Mouse (Mus musculus) intestine, postnatal 0 days (tissue): Measurements from ENCODE around the gene Mogat1. TPM values are rescaled to one million over a fixed set of nuclear protein-coding genes. Genes with fewer than 3 reads are reported as not detected.

Source experiments
- ATAC-seq: fragments of 200-750 bp; cut with Nextera tagmentation; 2 replicates; pipeline ENCODE4 v1.8.0; 2017; ENCODE audit warnings: mild to moderate bottlenecking, moderate TSS enrichment, moderate library complexity
- H3K27ac ChIP-seq: fragments of 300-500 bp; sonication (generic); 2 replicates; pipeline ENCODE4 v1.5.1; 2014; ENCODE audit warnings: mild to moderate bottlenecking, low read depth, low read length, moderate library complexity
- H3K27me3 ChIP-seq: fragments of 300-500 bp; sonication (generic); replicated peaks from 2 replicates; pipeline ENCODE4 v1.6.1; 2014; ENCODE audit warnings: low read length, mixed read lengths; ENCODE audit not compliant: control insufficient read depth, insufficient read depth
- H3K36me3 ChIP-seq: fragments of 300-500 bp; sonication (generic); 2 replicates; pipeline ENCODE4 v1.6.1; 2014; ENCODE audit warnings: mild to moderate bottlenecking, moderate library complexity; ENCODE audit not compliant: control insufficient read depth, insufficient read depth
- H3K4me1 ChIP-seq: fragments of 300-500 bp; sonication (generic); replicated peaks from 2 replicates; pipeline ENCODE4 v1.6.1; 2014; ENCODE audit warnings: antibody characterized with exemption, low read length, mixed read lengths; ENCODE audit not compliant: control insufficient read depth, insufficient read depth
- H3K4me2 ChIP-seq: fragments of 300-500 bp; sonication (generic); replicated peaks from 2 replicates; pipeline ENCODE4 v1.6.1; 2014; ENCODE audit warnings: low read depth, mild to moderate bottlenecking, moderate library complexity
- H3K4me3 ChIP-seq: fragments of 300-500 bp; sonication (generic); 2 replicates; pipeline ENCODE4 v1.5.1; 2014; ENCODE audit warnings: low read depth, low read length
- H3K9ac ChIP-seq: fragments of 300-500 bp; sonication (generic); 2 replicates; pipeline ENCODE4 v1.6.1; 2014; ENCODE audit warnings: mild to moderate bottlenecking, low read depth, low read length
- H3K9me3 ChIP-seq: fragments of 300-500 bp; sonication (generic); 2 replicates; pipeline ENCODE4 v1.6.1; 2016; ENCODE audit warnings: mixed run types; ENCODE audit not compliant: control insufficient read depth
- CTCF ChIP-seq: sonication (generic); IDR thresholded peaks from 2 replicates; pipeline ENCODE4 v1.5.1; 2016; ENCODE audit warnings: low read depth, mild to moderate bottlenecking, control low read depth, antibody characterized with exemption, moderate library complexity
- WGBS: fragments of 180-500 bp; shearing (Covaris S2); extraction: QIAGEN DNeasy Blood & Tissue Kit; methylation state at CpG from one replicate; pipeline ENCODE4 v1.1.7; 2014; 5-methylcytosine and 5-hydroxymethylcytosine counted together
- polyA plus RNA-seq: library from polyadenylated mRNA; unstranded; fragments of >200 nt; fragmentation: Nextera tagmentation; extraction: Ambion mirVana; gene quantifications from 2 replicates; pipeline ENCODE4 v1.2.1, GENCODE M21; 2015

Gene Mogat1
- polyA plus RNA-seq = 0.44 and 0.98 TPM in 2 replicates

DNA sequence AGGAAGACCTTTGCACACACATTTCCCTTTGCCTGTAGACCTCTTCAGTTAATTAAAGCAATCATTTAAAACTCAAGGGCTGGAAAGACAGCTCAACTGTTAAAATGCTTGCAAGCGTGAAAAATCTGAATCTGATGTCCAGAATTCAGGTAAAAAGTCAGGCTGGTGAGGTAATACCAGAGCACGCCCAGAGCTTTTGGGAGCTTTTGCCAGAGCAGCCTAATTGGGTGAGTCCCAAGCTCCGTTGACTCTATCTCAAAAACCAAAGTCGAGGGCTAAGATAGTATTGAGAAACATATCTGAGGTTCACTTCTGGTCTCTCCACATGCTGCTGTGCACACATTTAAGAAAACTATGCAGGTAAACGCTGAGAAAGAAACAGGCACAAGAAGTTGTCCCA lies at the start of gene Mogat1:
Gene Mogat1, plus strand, starts transcription at position 130 of the 400 bp plus-strand sequence.
- no peak within 1 kb of the TSS for H3K27ac ChIP-seq
- peak within 1 kb of the TSS; percentile 25 for H3K4me3 ChIP-seq
- H3K4me2 ChIP-seq = peak within 1 kb of the TSS; percentile 57
- 0 out of 2 replicates have a peak, but pooled peaks cover 6% of the 10 kb centered on the region for H3K27me3 ChIP-seq
- no peak for TF ChIP-seq CTCF
- no peak within 1 kb of the TSS for H3K9ac ChIP-seq
- no peak for ATAC-seq
- H3K36me3 ChIP-seq = no peaks in the 10 kb centered on the region
- no peaks in the 10 kb centered on the region for H3K9me3 ChIP-seq
- H3K4me1 ChIP-seq = no peaks in the 10 kb centered on the region
- WGBS = 62% methylated on average over 5 of the region's 5 CpGs

DNA sequence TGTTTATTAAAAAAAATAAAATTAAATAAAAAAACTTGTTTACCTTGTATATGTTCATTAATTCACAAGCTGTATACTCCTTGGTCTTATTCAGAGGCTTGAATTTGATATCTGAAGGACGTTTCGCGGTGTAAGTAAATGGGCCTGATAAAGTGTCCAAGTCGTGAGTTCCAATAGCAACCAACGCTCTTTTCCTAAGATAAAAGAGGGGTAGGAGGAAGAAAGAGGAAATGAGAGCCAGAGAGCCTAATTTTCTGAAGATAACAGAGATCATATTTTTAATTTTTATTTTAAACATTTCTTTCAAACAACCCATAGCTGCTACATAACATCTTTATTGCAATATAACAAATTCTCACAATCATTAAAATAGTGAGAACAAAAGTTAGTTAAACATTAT lies 38.4 kb upstream of the Mogat1 start:
- TF ChIP-seq CTCF = no peak
- Histone ChIP-seq H3K4me3 (no peak overlapping the region), H3K9ac (no peak overlapping the region), H3K4me2 (no peak overlapping the region), H3K4me1 (no peaks in the 10 kb centered on the region), H3K36me3 (peaks cover 51% of the 10 kb centered on the region), H3K9me3 (no peaks in the 10 kb centered on the region), H3K27me3 (no peaks in the 10 kb centered on the region), H3K27ac (no peak overlapping the region)
- WGBS = 89% methylated on average over 5 of the region's 5 CpGs
- ATAC-seq = no peak

DNA sequence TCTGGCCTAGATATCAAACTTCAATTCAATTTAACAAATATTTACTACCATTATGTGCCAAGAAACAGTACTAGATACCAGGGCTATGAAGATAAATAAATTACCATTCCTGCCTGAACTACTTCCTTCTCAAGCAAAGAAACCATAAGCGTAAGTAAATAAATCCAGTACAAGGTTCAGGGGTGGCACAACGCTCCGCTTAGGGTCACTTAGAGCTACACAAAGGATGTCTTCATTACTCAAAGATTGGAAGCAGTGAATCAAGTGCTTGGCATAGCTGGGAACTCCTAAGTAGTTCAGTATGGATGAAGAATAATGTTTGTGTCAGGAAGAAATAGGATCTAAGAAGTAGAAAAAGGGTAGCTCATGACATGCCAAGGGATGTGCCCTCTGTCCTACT lies 27.4 kb upstream of the Mogat1 start:
- Histone ChIP-seq H3K9me3 (no peaks in the 10 kb centered on the region), H3K4me3 (no peak overlapping the region), H3K9ac (no peak overlapping the region), H3K4me2 (peak overlapping the region; percentile 21; the same call in 1 of the 2 replicates), H3K27ac (peak overlapping the region; percentile 68), H3K4me1 (0 out of 2 replicates have a peak, but pooled peaks cover 7% of the 10 kb centered on the region), H3K27me3 (no peaks in the 10 kb centered on the region), H3K36me3 (peaks cover 12% of the 10 kb centered on the region)
- no peak for TF ChIP-seq CTCF
- peak; percentile 85 for ATAC-seq
- WGBS = 37% methylated on average over 3 of the region's 3 CpGs

DNA sequence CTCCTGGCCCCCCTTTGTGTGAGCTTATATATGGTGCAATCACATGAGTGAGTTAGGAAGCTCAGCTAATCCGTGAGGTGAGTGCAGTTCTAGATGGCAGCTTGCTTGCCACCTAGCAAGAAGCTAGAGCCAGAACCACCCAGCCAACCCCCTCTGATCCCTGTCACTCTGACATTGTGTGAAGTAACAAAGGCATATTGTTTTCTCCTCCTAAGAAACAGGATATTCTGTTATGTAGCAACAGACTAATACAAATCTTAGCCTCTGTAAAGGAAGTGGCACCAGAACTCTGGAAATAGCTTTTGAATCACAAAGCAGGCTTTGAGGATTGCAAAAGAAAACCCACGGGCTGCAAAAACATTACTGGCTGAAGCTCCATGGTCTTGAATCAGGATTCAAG lies 26.4 kb upstream of the Mogat1 start:
- Histone ChIP-seq H3K4me3 (no peak overlapping the region), H3K4me2 (no peak overlapping the region), H3K27me3 (no peaks in the 10 kb centered on the region), H3K9me3 (no peaks in the 10 kb centered on the region), H3K27ac (peak overlapping the region; percentile 68), H3K36me3 (peaks cover 10% of the 10 kb centered on the region), H3K9ac (no peak overlapping the region), H3K4me1 (0 out of 2 replicates have a peak, but pooled peaks cover 7% of the 10 kb centered on the region)
- WGBS = 43% methylated on average over 2 of the region's 2 CpGs
- no peak for TF ChIP-seq CTCF
- ATAC-seq = no peak

DNA sequence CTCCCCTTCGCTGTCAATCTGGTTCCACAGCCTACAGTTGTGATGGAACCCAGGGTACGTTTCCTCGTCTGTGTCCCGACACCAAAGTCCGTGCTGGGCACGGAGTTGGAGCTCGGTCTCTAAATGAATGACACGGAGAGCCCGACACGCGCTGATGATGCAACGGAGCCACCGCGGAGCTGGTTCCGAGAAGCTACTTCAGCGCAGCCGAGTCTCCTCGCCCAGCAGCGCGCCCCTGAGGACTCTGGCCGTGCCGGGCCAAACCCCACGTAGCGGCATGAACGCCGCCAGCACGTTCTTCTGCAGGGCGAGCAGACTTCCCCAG lies 22.4 kb upstream of the Mogat1 start:
- H3K36me3 ChIP-seq = no peaks in the 10 kb centered on the region
- peak overlapping the region; percentile 63 for H3K4me2 ChIP-seq
- TF ChIP-seq CTCF = no peak
- peak overlapping the region; percentile 79 for H3K9ac ChIP-seq
- no peaks in the 10 kb centered on the region for H3K27me3 ChIP-seq
- peak; percentile 62 for ATAC-seq
- H3K4me1 ChIP-seq = peaks cover 11% of the 10 kb centered on the region
- H3K27ac ChIP-seq = peak overlapping the region; percentile 85
- no peaks in the 10 kb centered on the region for H3K9me3 ChIP-seq
- WGBS = under 1% methylated on average over 28 of the region's 28 CpGs
- H3K4me3 ChIP-seq = peak overlapping the region; percentile 74

DNA sequence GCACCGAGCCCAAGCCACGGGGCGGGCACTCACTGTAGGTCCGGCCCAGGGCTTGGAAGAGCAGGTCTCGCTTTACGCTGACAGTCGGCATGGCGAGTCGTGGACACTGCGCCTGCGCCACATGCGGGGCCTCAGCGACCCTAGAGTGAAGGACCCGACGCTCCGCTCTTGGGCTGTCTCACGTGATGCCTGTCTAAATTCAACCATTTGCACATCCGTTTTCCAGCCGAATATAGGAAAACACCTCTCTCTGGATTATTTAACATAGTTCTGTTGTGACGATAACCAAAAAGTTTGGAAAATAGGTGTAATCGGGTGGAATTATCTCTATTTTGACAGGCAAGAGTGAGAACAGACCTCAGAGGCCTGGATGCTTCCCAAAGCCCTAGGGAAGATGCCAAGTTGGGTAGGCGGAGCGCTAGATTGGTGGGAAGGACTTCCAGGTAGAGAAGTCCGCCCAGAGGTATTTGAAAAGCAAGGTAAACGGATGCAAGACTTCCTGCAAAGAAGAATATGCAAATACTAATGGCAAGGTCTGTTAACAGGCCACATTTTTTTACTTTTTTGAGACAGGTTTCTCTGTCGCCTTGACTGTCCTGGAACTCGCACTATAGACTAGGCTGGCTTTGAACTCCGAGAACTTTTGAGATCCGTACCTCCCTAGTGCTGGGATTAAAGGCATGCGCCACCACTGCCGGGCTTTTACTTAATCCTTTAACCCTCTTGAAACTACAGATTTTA lies 21.9 kb upstream of the Mogat1 start, which contains the start of gene Farsb:
Gene Farsb, minus strand, starts transcription at position 146 of the 741 bp plus-strand sequence.
- H3K27ac ChIP-seq = peak within 1 kb of the TSS; percentile 85
- TF ChIP-seq CTCF = no peak
- peak; percentile 98 for ATAC-seq
- peak within 1 kb of the TSS; percentile 63 for H3K4me2 ChIP-seq
- H3K9me3 ChIP-seq = no peaks in the 10 kb centered on the region
- no peaks in the 10 kb centered on the region for H3K36me3 ChIP-seq
- H3K4me1 ChIP-seq = peaks cover 11% of the 10 kb centered on the region
- under 1% methylated on average over 31 of the region's 31 CpGs for WGBS
- peak within 1 kb of the TSS; percentile 74 for H3K4me3 ChIP-seq
- H3K9ac ChIP-seq = peak within 1 kb of the TSS; percentile 79
- no peaks in the 10 kb centered on the region for H3K27me3 ChIP-seq
